Mouse (Mus musculus) hindbrain, embryonic 13.5 days (tissue): ENCODE data around the gene Rtn4rl2. TPM values are rescaled to one million over a fixed set of nuclear protein-coding genes. Genes with fewer than 3 reads are reported as not detected.
A peak's percentile ranks its signal among the peaks of the same experiment; 100 is the strongest.

Experiments used
- ATAC-seq: fragments of 200-750 bp; cut with Nextera tagmentation; 2 replicates; pipeline ENCODE4 v1.8.0; 2017; ENCODE audit warnings: moderate TSS enrichment; ENCODE audit not compliant: low FRiP score
- H3K27ac ChIP-seq: fragments of 300-500 bp; sonication (generic); 2 replicates; pipeline ENCODE4 v1.5.1; 2015; ENCODE audit warnings: inconsistent platforms, mild to moderate bottlenecking, moderate library complexity
- H3K27me3 ChIP-seq: fragments of 300-500 bp; sonication (generic); 2 replicates; pipeline ENCODE4 v1.6.1; 2015; ENCODE audit warnings: mild to moderate bottlenecking, inconsistent platforms
- H3K36me3 ChIP-seq: fragments of 300-500 bp; sonication (generic); 2 replicates; pipeline ENCODE4 v1.6.1; 2015; ENCODE audit warnings: mild to moderate bottlenecking, inconsistent platforms
- H3K4me1 ChIP-seq: fragments of 300-500 bp; sonication (generic); replicated peaks from 2 replicates; pipeline ENCODE4 v1.6.1; 2015; ENCODE audit warnings: inconsistent platforms
- H3K4me2 ChIP-seq: fragments of 300-500 bp; sonication (generic); 2 replicates; pipeline ENCODE4 v1.6.1; 2015; ENCODE audit warnings: inconsistent platforms, mild to moderate bottlenecking, moderate library complexity
- H3K4me3 ChIP-seq: fragments of 300-500 bp; sonication (generic); 2 replicates; pipeline ENCODE4 v1.5.1; 2015; ENCODE audit warnings: mild to moderate bottlenecking, inconsistent platforms
- H3K9ac ChIP-seq: fragments of 300-500 bp; sonication (generic); 2 replicates; pipeline ENCODE4 v1.6.1; 2015; ENCODE audit warnings: mild to moderate bottlenecking, inconsistent platforms
- H3K9me3 ChIP-seq: fragments of 300-500 bp; sonication (generic); 2 replicates; pipeline ENCODE4 v1.6.1; 2016; ENCODE audit warnings: inconsistent platforms
- WGBS: fragments of 180-500 bp; shearing (Covaris S2); methylation state at CpG from one replicate; pipeline ENCODE4 v1.1.7; 2015; 5-methylcytosine and 5-hydroxymethylcytosine counted together
- polyA plus RNA-seq: library from polyadenylated mRNA; unstranded; fragments of >200 nt; fragmentation: Nextera tagmentation; extraction: Ambion mirVana; gene quantifications from 2 replicates; pipeline ENCODE4 v1.2.1, GENCODE M21; 2015

Gene Rtn4rl2
- polyA plus RNA-seq, 1 experiment from 2014 or later: 2.0 TPM

GRCm38 (mm10) chr2:84895495-84896198 lies 9.1 kb upstream of the Rtn4rl2 start:
- Histone ChIP-seq H3K4me3 (no peak overlapping the region), H3K27me3 (peaks cover 24% of the 10 kb centered on the region), H3K4me1 (no peaks in the 10 kb centered on the region), H3K9me3 (no peaks in the 10 kb centered on the region), H3K9ac (no peak overlapping the region), H3K4me2 (no peak overlapping the region), H3K27ac (no peak overlapping the region), H3K36me3 (no peaks in the 10 kb centered on the region)
- 71% methylated on average over 4 of the region's 4 CpGs for WGBS
- ATAC-seq: no peak

GRCm38 (mm10) chr2:84893359-84893758 lies 6.8 kb upstream of the Rtn4rl2 start:
- Histone ChIP-seq H3K36me3 (no peaks in the 10 kb centered on the region), H3K9me3 (no peaks in the 10 kb centered on the region), H3K27ac (no peak overlapping the region), H3K27me3 (peaks cover 42% of the 10 kb centered on the region), H3K4me3 (no peak overlapping the region), H3K4me1 (peaks cover 12% of the 10 kb centered on the region), H3K9ac (no peak overlapping the region), H3K4me2 (no peak overlapping the region)
- ATAC-seq: no peak
- 57% methylated on average over 6 of the region's 6 CpGs for WGBS

- Histone ChIP-seq H3K9me3 (no peaks in the 10 kb centered on the region), H3K36me3 (no peaks in the 10 kb centered on the region), H3K4me1 (peaks cover 42% of the 10 kb centered on the region), H3K27me3 (peaks cover 74% of the 10 kb centered on the region), H3K4me3 (no peak overlapping the region), H3K9ac (no peak overlapping the region), H3K4me2 (no peak overlapping the region), H3K27ac (no peak overlapping the region)
- no peak for ATAC-seq
- WGBS: 3% methylated on average over 5 of the region's 5 CpGs
Measured at GRCm38 (mm10) chr2:84890045-84890340, 3.5 kb upstream of the Rtn4rl2 start.

- 13% methylated on average over 14 of the region's 14 CpGs for WGBS
- Histone ChIP-seq H3K27me3 (peaks cover 77% of the 10 kb centered on the region), H3K9ac (peak overlapping the region; percentile 53), H3K36me3 (no peaks in the 10 kb centered on the region), H3K4me2 (peak overlapping the region; percentile 51), H3K27ac (no peak overlapping the region), H3K9me3 (no peaks in the 10 kb centered on the region), H3K4me3 (peak overlapping the region; percentile 29), H3K4me1 (peaks cover 45% of the 10 kb centered on the region)
- ATAC-seq: no peak
Measured at GRCm38 (mm10) chr2:84889316-84890044, 3.0 kb upstream of the Rtn4rl2 start.

- Histone ChIP-seq H3K4me1 (peaks cover 48% of the 10 kb centered on the region), H3K4me3 (peak overlapping the region; percentile 29), H3K4me2 (peak overlapping the region; percentile 51), H3K9me3 (no peaks in the 10 kb centered on the region), H3K27ac (no peak overlapping the region), H3K36me3 (no peaks in the 10 kb centered on the region), H3K9ac (peak overlapping the region; percentile 53), H3K27me3 (peaks cover 83% of the 10 kb centered on the region)
- 3% methylated on average over 28 of the region's 28 CpGs for WGBS
- no peak for ATAC-seq
Measured at GRCm38 (mm10) chr2:84888657-84889315, 2.3 kb upstream of the Rtn4rl2 start.

GRCm38 (mm10) chr2:84887411-84888271 lies 1.1 kb upstream of the Rtn4rl2 start:
- Histone ChIP-seq H3K9ac (peak overlapping the region; percentile 73), H3K9me3 (no peaks in the 10 kb centered on the region), H3K4me2 (peak overlapping the region; percentile 95), H3K4me1 (peaks cover 60% of the 10 kb centered on the region), H3K27ac (no peak overlapping the region), H3K36me3 (no peaks in the 10 kb centered on the region), H3K27me3 (peaks cover 88% of the 10 kb centered on the region), H3K4me3 (peak overlapping the region; percentile 69)
- WGBS: under 1% methylated on average over 58 of the region's 58 CpGs
- peak; percentile 52 for ATAC-seq

GRCm38 (mm10) chr2:84886821-84887281 lies 341 bp upstream of the Rtn4rl2 start:
- Histone ChIP-seq H3K9me3 (no peaks in the 10 kb centered on the region), H3K4me1 (peaks cover 62% of the 10 kb centered on the region), H3K27me3 (peaks cover 90% of the 10 kb centered on the region), H3K4me3 (peak overlapping the region; percentile 69), H3K27ac (peak overlapping the region; percentile 55; the same call in 1 of the 2 replicates), H3K36me3 (no peaks in the 10 kb centered on the region), H3K9ac (peak overlapping the region; percentile 73), H3K4me2 (peak overlapping the region; percentile 95)
- ATAC-seq: peak; percentile 63
- WGBS: 0% methylated on average over 23 of the region's 39 CpGs

GRCm38 (mm10) chr2:84885084-84886055 lies 1.1 kb downstream of the Rtn4rl2 start:
- WGBS: 10% methylated on average over 22 of the region's 23 CpGs
- H3K27me3 ChIP-seq: peaks cover 93% of the 10 kb centered on the region
- peak overlapping the region; percentile 73 for H3K9ac ChIP-seq
- peaks cover 62% of the 10 kb centered on the region for H3K4me1 ChIP-seq
- H3K36me3 ChIP-seq: no peaks in the 10 kb centered on the region
- H3K4me2 ChIP-seq: peak overlapping the region; percentile 95
- H3K4me3 ChIP-seq: peak overlapping the region; percentile 69
- no peak overlapping the region for H3K27ac ChIP-seq
- no peak for ATAC-seq
- H3K9me3 ChIP-seq: no peaks in the 10 kb centered on the region

- Histone ChIP-seq H3K4me1 (peaks cover 59% of the 10 kb centered on the region), H3K27me3 (peaks cover 95% of the 10 kb centered on the region), H3K36me3 (no peaks in the 10 kb centered on the region)
Measured at GRCm38 (mm10) chr2:84884611-84885010, 1.9 kb downstream of the Rtn4rl2 start.

GRCm38 (mm10) chr2:84883942-84884341 lies 2.6 kb downstream of the Rtn4rl2 start:
- Histone ChIP-seq H3K4me1 (peaks cover 52% of the 10 kb centered on the region), H3K27ac (no peak overlapping the region), H3K4me2 (peak overlapping the region; percentile 47), H3K27me3 (peaks cover 88% of the 10 kb centered on the region), H3K4me3 (peak overlapping the region; percentile 8; the same call in 1 of the 2 replicates), H3K9me3 (no peaks in the 10 kb centered on the region), H3K9ac (peak overlapping the region; percentile 55; the same call in 1 of the 2 replicates), H3K36me3 (no peaks in the 10 kb centered on the region)
- WGBS: 59% methylated on average over 4 of the region's 4 CpGs
- no peak for ATAC-seq

More at GRCm38 (mm10) chr2:84884611-84885010, 1.9 kb downstream of the Rtn4rl2 start:
- peak overlapping the region; percentile 95 for H3K4me2 ChIP-seq
- WGBS: 45% methylated on average over 4 of the region's 4 CpGs
- no peak for ATAC-seq
- no peaks in the 10 kb centered on the region for H3K9me3 ChIP-seq
- no peak overlapping the region for H3K27ac ChIP-seq
- H3K4me3 ChIP-seq: 0 out of 2 replicates have a peak overlapping the region, but pooled peaks have one; percentile 69
- H3K9ac ChIP-seq: no peak overlapping the region

- Histone ChIP-seq H3K4me1 (peaks cover 50% of the 10 kb centered on the region), H3K4me2 (peak overlapping the region; percentile 47), H3K4me3 (peak overlapping the region; percentile 8; the same call in 1 of the 2 replicates), H3K27ac (no peak overlapping the region), H3K36me3 (no peaks in the 10 kb centered on the region), H3K9me3 (no peaks in the 10 kb centered on the region), H3K27me3 (peaks cover 84% of the 10 kb centered on the region), H3K9ac (peak overlapping the region; percentile 55; the same call in 1 of the 2 replicates)
- ATAC-seq: no peak
- WGBS: 5% methylated on average over 11 of the region's 11 CpGs
Measured at GRCm38 (mm10) chr2:84883530-84883929, 3.0 kb downstream of the Rtn4rl2 start.
